Mouse (Mus musculus): ENCODE results near the gene Pcbp1.

- TF ChIP-seq POLR2A (IDR thresholded peaks at IDR 0.05; ENCODE audit: insufficient read length, low read depth) (no peak), E2F4 (IDR thresholded peaks at IDR 0.05; ENCODE audit: insufficient read depth) (no peak), MYOG (IDR thresholded peaks at IDR 0.05; ENCODE audit: control insufficient read depth in 1 of 3, insufficient read depth in 1 of 3, insufficient read length in 2 of 3, low read depth in 2 of 3) (peak in 1 of 3 experiments; percentile 29), USF1 (IDR thresholded peaks at IDR 0.05; ENCODE audit: low read depth) (no peak), POLR2AphosphoS2 (IDR thresholded peaks at IDR 0.05; ENCODE audit: insufficient read length, low read depth) (no peak), TCF12 (IDR thresholded peaks at IDR 0.05; ENCODE audit: insufficient read depth, poor library complexity, severe bottlenecking) (no peak), CEBPB (IDR thresholded peaks at IDR 0.05; ENCODE audit: insufficient read depth, poor library complexity, severe bottlenecking) (no peak), MYOD1 (IDR thresholded peaks at IDR 0.05; ENCODE audit: control insufficient read depth in 1 of 3, insufficient read length in 2 of 3, low read depth in 2 of 3) (no peak)
Observed at GRCm38 (mm10) chr6:86570830-86571229, 44.7 kb upstream of the Pcbp1 start.

Measured in myocyte (in vitro differentiated cells).